Mouse (Mus musculus) heart, embryonic 14.5 days (tissue): ENCODE results near the gene Ppip5k1. TPM values are rescaled to one million over a fixed set of nuclear protein-coding genes. Genes with fewer than 3 reads are reported as not detected.

Source experiments
- ATAC-seq: fragments of 200-750 bp; cut with Nextera tagmentation; 2 replicates; pipeline ENCODE4 v1.8.0; 2017; ENCODE audit warnings: low read depth, moderate TSS enrichment; ENCODE audit not compliant: insufficient number of reproducible peaks, insufficient read depth, low FRiP score
- H3K27ac ChIP-seq, 2 experiments: fragments of 200-500 bp in 1 of 2; fragments of 300-500 bp in 1 of 2; sonication (generic) in 1 of 2; replicated peaks in 1 of 2; 2 replicates each; pipeline ENCODE4 v1.5.1; 2012 to 2014; ENCODE audit warnings: low read depth in 2 of 2, low read length in 2 of 2, control low read depth in 1 of 2, mild to moderate bottlenecking in 1 of 2, mixed read lengths in 1 of 2; ENCODE audit not compliant: control insufficient read depth in 1 of 2, insufficient read depth in 1 of 2
- H3K27me3 ChIP-seq: fragments of 300-500 bp; sonication (generic); 2 replicates; pipeline ENCODE4 v1.6.1; 2014; ENCODE audit warnings: mild to moderate bottlenecking, low read length, control low read depth; ENCODE audit not compliant: control insufficient read depth, insufficient read depth
- H3K36me3 ChIP-seq: fragments of 300-500 bp; sonication (generic); 2 replicates; pipeline ENCODE4 v1.6.1; 2014; ENCODE audit warnings: mild to moderate bottlenecking, control low read depth, low read length, mixed read lengths; ENCODE audit not compliant: control insufficient read depth, insufficient read depth
- H3K4me1 ChIP-seq, 2 experiments: fragments of 200-500 bp in 1 of 2; fragments of 300-500 bp in 1 of 2; sonication (generic) in 1 of 2; 2 replicates each; pipeline ENCODE4 v1.6.1; 2012 to 2014; ENCODE audit warnings: low read length in 2 of 2, control low read depth in 1 of 2, mixed read lengths in 1 of 2; ENCODE audit not compliant: control insufficient read depth in 2 of 2, insufficient read depth in 2 of 2
- H3K4me2 ChIP-seq: fragments of 300-500 bp; sonication (generic); 2 replicates; pipeline ENCODE4 v1.6.1; 2014; ENCODE audit warnings: mild to moderate bottlenecking, low read length
- H3K4me3 ChIP-seq, 2 experiments: fragments of 200-500 bp in 1 of 2; fragments of 300-500 bp in 1 of 2; sonication (generic) in 1 of 2; 2 replicates each; pipeline ENCODE4 v1.5.1; 2012 to 2014; ENCODE audit warnings: low read length in 2 of 2, mild to moderate bottlenecking in 2 of 2, control low read depth in 1 of 2, low read depth in 1 of 2, moderate library complexity in 1 of 2; ENCODE audit not compliant: control insufficient read depth in 1 of 2, insufficient read depth in 1 of 2
- H3K9ac ChIP-seq: fragments of 300-500 bp; sonication (generic); 2 replicates; pipeline ENCODE4 v1.6.1; 2014; ENCODE audit warnings: mild to moderate bottlenecking, low read length
- H3K9me3 ChIP-seq: fragments of 300-500 bp; sonication (generic); 2 replicates; pipeline ENCODE4 v1.6.1; 2016; ENCODE audit warnings: low read length, control low read depth; ENCODE audit not compliant: control insufficient read depth
- WGBS: fragments of 180-500 bp; shearing (Covaris S2); extraction: QIAGEN DNeasy Blood & Tissue Kit; methylation state at CpG from one replicate; pipeline ENCODE4 v1.1.7; 2014; 5-methylcytosine and 5-hydroxymethylcytosine counted together
- polyA plus RNA-seq: library from polyadenylated mRNA; unstranded; fragments of >200 nt; fragmentation: Nextera tagmentation; extraction: Ambion mirVana; gene quantifications from 2 replicates; pipeline ENCODE4 v1.2.1, GENCODE M21; 2014

Ppip5k1 gene
- polyA plus RNA-seq, 1 experiment from 2014 or later = 12.8 TPM

- no peak overlapping the region for H3K27ac ChIP-seq
- ATAC-seq = no peak
- no peak overlapping the region for H3K9ac ChIP-seq
- no peaks in the 10 kb centered on the region for H3K27me3 ChIP-seq
- H3K4me1 ChIP-seq = no peaks in the 10 kb centered on the region
- no peak overlapping the region for H3K4me2 ChIP-seq
- H3K36me3 ChIP-seq = peaks cover 32% of the 10 kb centered on the region
- H3K4me3 ChIP-seq = no peak overlapping the region
- no peaks in the 10 kb centered on the region for H3K9me3 ChIP-seq
Measured at GRCm38 (mm10) chr2:121339057-121339456, 16.1 kb downstream of the Ppip5k1 start.

DNA sequence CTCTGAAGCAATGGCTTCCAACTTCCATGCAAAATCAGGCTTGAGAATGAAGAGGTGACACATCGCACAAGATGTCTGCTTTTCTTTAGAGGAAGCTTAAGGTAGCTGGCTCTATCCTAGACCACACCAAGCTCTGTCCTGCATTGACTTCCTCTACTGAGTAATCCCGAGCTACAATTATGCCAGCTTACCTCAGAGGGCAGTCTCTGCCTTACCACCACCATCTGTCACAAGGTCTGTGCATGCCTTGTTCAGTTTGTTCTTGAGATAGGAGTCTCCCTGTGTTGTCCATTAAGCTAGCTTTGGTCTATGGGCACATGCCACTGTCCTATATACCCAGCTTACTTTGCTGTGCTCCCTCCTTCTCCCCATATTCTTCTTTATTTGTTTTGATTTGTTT lies 25.7 kb downstream of the Ppip5k1 start:
- H3K4me2 ChIP-seq = no peak overlapping the region

DNA sequence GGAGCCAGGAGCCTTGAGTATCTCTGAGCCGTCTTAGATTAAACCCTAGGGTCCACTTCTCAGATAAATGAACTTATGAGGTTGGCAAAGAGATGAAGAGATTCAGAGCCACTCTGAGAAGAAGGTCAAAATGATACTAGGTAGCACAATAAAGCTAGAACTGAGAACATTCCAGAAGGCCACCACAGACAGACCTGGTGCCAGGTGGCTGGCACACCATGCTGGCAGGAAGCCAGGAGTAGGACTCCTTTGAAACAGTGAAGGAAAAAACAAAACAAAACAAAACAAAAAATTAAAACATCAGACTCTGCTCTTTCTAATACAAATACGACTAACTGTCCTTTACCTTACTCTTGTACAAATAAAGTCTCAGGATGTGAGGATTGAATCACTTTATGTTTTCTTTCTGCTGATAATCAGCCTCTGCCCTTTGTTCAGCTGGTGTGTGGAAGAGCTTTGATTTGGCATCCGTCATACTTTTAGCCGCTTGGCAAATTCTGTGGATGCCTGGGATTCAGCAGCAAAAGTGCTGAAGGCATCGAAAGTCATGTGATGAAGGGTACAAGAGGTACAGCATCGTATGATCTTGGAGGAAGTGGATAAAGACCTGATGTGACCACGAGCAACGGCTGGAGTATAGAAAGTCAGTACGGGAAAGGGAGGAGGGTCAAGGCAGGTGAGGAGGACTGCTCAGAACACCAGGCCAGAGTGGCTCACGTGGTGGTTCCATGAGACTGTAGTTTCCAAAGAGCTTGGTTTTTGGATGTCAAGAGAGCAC lies 31.3 kb downstream of the Ppip5k1 start:
- Histone ChIP-seq H3K9me3 (no peaks in the 10 kb centered on the region), H3K27me3 (no peaks in the 10 kb centered on the region), H3K4me2 (no peak overlapping the region), H3K36me3 (peaks cover 12% of the 10 kb centered on the region; the same call in 1 of the 2 replicates), H3K27ac (no peak overlapping the region), H3K4me3 (no peak overlapping the region), H3K9ac (no peak overlapping the region), H3K4me1 (no peaks in the 10 kb centered on the region)
- WGBS = 58% methylated on average over 10 of the region's 10 CpGs
- no peak for ATAC-seq

More for the DNA sequence above, 25.7 kb downstream of the Ppip5k1 start:
- Histone ChIP-seq H3K27ac (no peak overlapping the region), H3K4me3 (no peak overlapping the region), H3K9me3 (no peaks in the 10 kb centered on the region), H3K27me3 (no peaks in the 10 kb centered on the region), H3K36me3 (peaks cover 22% of the 10 kb centered on the region), H3K9ac (no peak overlapping the region), H3K4me1 (no peaks in the 10 kb centered on the region)
- no peak for ATAC-seq
- 87% methylated on average over 2 of the region's 2 CpGs for WGBS

GRCm38 (mm10) chr2:121323041-121323440 lies 32.2 kb downstream of the Ppip5k1 start:
- ATAC-seq = no peak
- no peaks in the 10 kb centered on the region for H3K4me1 ChIP-seq
- WGBS = 84% methylated on average over 10 of the region's 10 CpGs
- H3K4me3 ChIP-seq = no peak overlapping the region
- no peak overlapping the region for H3K4me2 ChIP-seq
- no peak overlapping the region for H3K9ac ChIP-seq
- H3K27ac ChIP-seq = no peak overlapping the region
- H3K36me3 ChIP-seq = peaks cover 12% of the 10 kb centered on the region; the same call in 1 of the 2 replicates
- H3K27me3 ChIP-seq = no peaks in the 10 kb centered on the region
- no peaks in the 10 kb centered on the region for H3K9me3 ChIP-seq

DNA sequence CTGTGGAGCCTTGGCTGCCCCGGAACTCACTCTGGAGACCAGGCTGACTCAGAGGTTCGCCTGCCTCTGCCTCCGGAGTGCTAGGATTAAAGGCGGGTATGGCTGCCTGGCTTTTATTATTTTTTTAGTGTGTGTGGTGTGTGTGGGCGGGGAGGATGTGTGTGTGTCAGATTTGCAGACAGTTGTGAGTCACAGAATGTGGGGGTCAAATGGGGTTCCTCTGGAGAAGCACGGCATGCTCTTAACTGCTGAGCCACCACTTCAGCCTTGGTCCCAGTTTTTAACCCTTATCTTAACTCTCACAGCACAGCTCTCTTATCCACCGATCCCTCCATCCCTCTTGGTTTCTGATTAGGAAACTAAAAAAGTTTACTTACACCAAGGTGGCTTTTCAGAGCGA lies 38.9 kb downstream of the Ppip5k1 start:
- ATAC-seq = no peak
- Histone ChIP-seq H3K4me2 (no peak overlapping the region), H3K9ac (no peak overlapping the region), H3K4me3 (no peak overlapping the region), H3K4me1 (no peaks in the 10 kb centered on the region), H3K9me3 (no peaks in the 10 kb centered on the region), H3K27ac (no peak overlapping the region), H3K36me3 (peaks cover 12% of the 10 kb centered on the region; the same call in 1 of the 2 replicates), H3K27me3 (no peaks in the 10 kb centered on the region)
- WGBS = 52% methylated on average over 8 of the region's 8 CpGs

DNA sequence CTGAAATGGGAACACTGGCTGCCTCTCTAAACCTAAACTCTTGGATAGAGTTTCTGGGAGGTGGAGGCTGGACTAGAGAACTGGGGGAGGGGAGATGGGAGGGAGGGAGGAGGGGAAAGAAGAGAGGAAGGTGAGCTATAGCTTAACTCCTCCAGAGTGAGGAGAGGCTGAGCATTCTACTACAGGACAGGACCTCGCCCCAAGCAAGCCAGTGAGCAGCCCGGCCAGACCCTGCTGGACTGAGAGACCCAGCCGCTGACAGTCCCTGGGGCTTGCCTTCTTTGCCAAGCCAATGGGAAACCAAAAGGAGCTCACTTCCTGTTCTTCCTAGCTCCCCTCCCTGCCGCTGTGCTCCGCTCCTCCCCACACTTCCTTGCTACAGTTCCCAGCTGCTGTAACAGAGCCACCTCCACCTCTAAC lies 46.2 kb downstream of the Ppip5k1 start:
- peaks cover 0 to 3% of the 10 kb centered on the region in 2 experiments; a peak in 1 of 4 replicates for H3K4me1 ChIP-seq
- H3K4me2 ChIP-seq = peak overlapping the region; percentile 31
- ATAC-seq = peak; percentile 30; the same call in 1 of the 2 replicates
- H3K27me3 ChIP-seq = 0 out of 2 replicates have a peak, but pooled peaks cover 8% of the 10 kb centered on the region
- H3K27ac ChIP-seq = no peak overlapping the region
- whole genome bisulfite sequencing = 16% methylated on average over 5 of the region's 5 CpGs
- no peak overlapping the region for H3K4me3 ChIP-seq
- H3K36me3 ChIP-seq = peaks cover 38% of the 10 kb centered on the region
- H3K9me3 ChIP-seq = no peaks in the 10 kb centered on the region
- no peak overlapping the region for H3K9ac ChIP-seq

GRCm38 (mm10) chr2:121300036-121300435 lies 55.2 kb downstream of the Ppip5k1 start:
- peaks cover 59% of the 10 kb centered on the region for H3K36me3 ChIP-seq
- 78% methylated on average over 10 of the region's 10 CpGs for WGBS
- H3K27ac ChIP-seq = no peak overlapping the region
- 0 out of 2 replicates have a peak, but pooled peaks cover 7% of the 10 kb centered on the region for H3K27me3 ChIP-seq
- ATAC-seq = no peak
- H3K4me3 ChIP-seq = no peak overlapping the region
- no peak overlapping the region for H3K9ac ChIP-seq
- peaks cover 19 to 31% of the 10 kb centered on the region in 2 experiments; a peak in 3 of 4 replicates for H3K4me1 ChIP-seq
- no peak overlapping the region for H3K4me2 ChIP-seq
- H3K9me3 ChIP-seq = no peaks in the 10 kb centered on the region
